ENCODE assay signal across 8 mouse cellular contexts in genomic region chr9:106893327-106893726, GRCm38 (mm10). TPM values are rescaled to one million over a fixed set of nuclear protein-coding genes. Genes with fewer than 3 reads are reported as not detected.
DNase-seq lines count a peak whose midpoint lies in the region; ATAC-seq lines count a peak whose summit lies in the region.

No protein-coding gene starts in this region.

- H3K36me3 ChIP-seq in lung, embryonic 16.5 days (ENCODE audit: control insufficient read depth, insufficient read depth, low read length) = peaks cover 21% of the 10 kb centered on the region
- H3K36me3 ChIP-seq in limb, embryonic 10.5 days = peaks cover 26% of the 10 kb centered on the region
- H3K36me3 ChIP-seq in neural tube, embryonic 14.5 days (ENCODE audit: control insufficient read depth, insufficient read depth, low read length) = peaks cover 25% of the 10 kb centered on the region

- H3K4me2 ChIP-seq in lung, embryonic 16.5 days (ENCODE audit: low read depth, low read length) = 0 out of 2 replicates have a peak overlapping the region, but pooled peaks have one; percentile 3
- peak overlapping the region; percentile 23; the same call in 1 of the 2 replicates for H3K4me2 ChIP-seq in neural tube, embryonic 14.5 days (ENCODE audit: low read depth, low read length)

- H3K4me3 ChIP-seq in lung, embryonic 16.5 days (ENCODE audit: low read length) = no peak overlapping the region
- H3K4me3 ChIP-seq in limb, embryonic 10.5 days = peak overlapping the region; percentile 96
- no peak overlapping the region for H3K4me3 ChIP-seq in neural tube, embryonic 14.5 days (ENCODE audit: low read depth, low read length)

- DNase-seq in cerebellum, adult 9-11 months = peak; percentile 27
- no peak for DNase-seq in cerebellum, adult 11-12 months
- no peak for DNase-seq in lung, postnatal 14 days
- DNase-seq in limb, embryonic 10.5 days (ENCODE audit: low spot score) = no peak
- no peak for DNase-seq in gastrocnemius, postnatal 10 days
- no peak for DNase-seq in cerebellum, postnatal 4 days (ENCODE audit: low spot score in 2 of 2)

- peaks cover 25% of the 10 kb centered on the region for H3K4me1 ChIP-seq in lung, embryonic 16.5 days (replicated peaks; ENCODE audit: control insufficient read depth, insufficient read depth, low read length)
- H3K4me1 ChIP-seq in limb, embryonic 10.5 days = peaks cover 35% of the 10 kb centered on the region
- peaks cover 17% of the 10 kb centered on the region for H3K4me1 ChIP-seq in neural tube, embryonic 14.5 days (ENCODE audit: control insufficient read depth, insufficient read depth, low read length)

- WGBS in lung, embryonic 16.5 days = 52% methylated on average over 3 of the region's 3 CpGs
- 59% methylated on average over 3 of the region's 3 CpGs for WGBS in limb, embryonic 10.5 days
- 60% methylated on average over 3 of the region's 3 CpGs for WGBS in neural tube, embryonic 14.5 days

- H3K9me3 ChIP-seq in lung, embryonic 16.5 days (ENCODE audit: control insufficient read depth, low read length) = no peaks in the 10 kb centered on the region
- H3K9me3 ChIP-seq in limb, embryonic 10.5 days (replicated peaks) = no peaks in the 10 kb centered on the region
- H3K9me3 ChIP-seq in neural tube, embryonic 14.5 days (ENCODE audit: control insufficient read depth, low read length) = no peaks in the 10 kb centered on the region

- H3K27ac ChIP-seq in lung, embryonic 16.5 days (ENCODE audit: low read length) = no peak overlapping the region
- peak overlapping the region; percentile 96 for H3K27ac ChIP-seq in limb, embryonic 10.5 days
- H3K27ac ChIP-seq in neural tube, embryonic 14.5 days (ENCODE audit: low read depth, low read length) = no peak overlapping the region

- ATAC-seq in lung, embryonic 16.5 days (ENCODE audit: low read depth) = no peak
- ATAC-seq in neural tube, embryonic 14.5 days (ENCODE audit: low read depth) = no peak

- no peaks in the 10 kb centered on the region for H3K27me3 ChIP-seq in lung, embryonic 16.5 days (ENCODE audit: control insufficient read depth, insufficient read depth, low read depth, low read length)
- H3K27me3 ChIP-seq in limb, embryonic 10.5 days (ENCODE audit: low read depth, poor library complexity, severe bottlenecking) = no peaks in the 10 kb centered on the region
- H3K27me3 ChIP-seq in neural tube, embryonic 14.5 days (ENCODE audit: control insufficient read depth, insufficient read depth, low read length) = no peaks in the 10 kb centered on the region

- H3K9ac ChIP-seq in lung, embryonic 16.5 days (ENCODE audit: low read length) = 0 out of 2 replicates have a peak overlapping the region, but pooled peaks have one; percentile 14
- H3K9ac ChIP-seq in neural tube, embryonic 14.5 days (replicated peaks; ENCODE audit: low read depth, low read length) = no peak overlapping the region

RNA-seq across cellular contexts. Expression of gene Manf, which starts 1.5 kb away (rescaled TPM):
- 286 and 294 TPM in 2 replicates for polyA plus RNA-seq in lung, embryonic 16.5 days (2015; fragmentation: Nextera tagmentation; extraction: Ambion mirVana)
- polyA plus RNA-seq in limb, embryonic 10.5 days (2016; fragmentation: Nextera tagmentation; extraction: Ambion mirVana) = 290 and 342 TPM in 2 replicates
- polyA plus RNA-seq in neural tube, embryonic 14.5 days (2014; fragmentation: Nextera tagmentation; extraction: Ambion mirVana) = 165 and 166 TPM in 2 replicates
- 10 to 100 TPM; 54.1 to 64.3 TPM for total RNA-seq in gastrocnemius, postnatal 10 days (2021)

RNA-seq across cellular contexts. Expression of gene Rbm15b, which starts 6.1 kb away (rescaled TPM):
- polyA plus RNA-seq in lung, embryonic 16.5 days (2015; fragmentation: Nextera tagmentation; extraction: Ambion mirVana) = 5.1 and 5.2 TPM in 2 replicates
- polyA plus RNA-seq in limb, embryonic 10.5 days (2016; fragmentation: Nextera tagmentation; extraction: Ambion mirVana) = 17.9 and 20.4 TPM in 2 replicates
- 20.0 and 22.1 TPM in 2 replicates for polyA plus RNA-seq in neural tube, embryonic 14.5 days (2014; fragmentation: Nextera tagmentation; extraction: Ambion mirVana)
- total RNA-seq in gastrocnemius, postnatal 10 days (2021) = 10 to 100 TPM; 12.1 to 14.9 TPM
